Mouse (Mus musculus): Measurements from ENCODE around the gene Lrrc61. TPM values are rescaled to one million over a fixed set of nuclear protein-coding genes. Genes with fewer than 3 reads are reported as not detected.
"Not testable (repeated sequence)": the region's sequence is repeated elsewhere in the genome, so short reads cannot be mapped to it uniquely, and the experiment has no call there.

Gene Lrrc61
- 11.5 and 11.9 TPM in 2 replicates for polyA plus RNA-seq (2015; fragmentation: Nextera tagmentation; extraction: Ambion mirVana)

DNA sequence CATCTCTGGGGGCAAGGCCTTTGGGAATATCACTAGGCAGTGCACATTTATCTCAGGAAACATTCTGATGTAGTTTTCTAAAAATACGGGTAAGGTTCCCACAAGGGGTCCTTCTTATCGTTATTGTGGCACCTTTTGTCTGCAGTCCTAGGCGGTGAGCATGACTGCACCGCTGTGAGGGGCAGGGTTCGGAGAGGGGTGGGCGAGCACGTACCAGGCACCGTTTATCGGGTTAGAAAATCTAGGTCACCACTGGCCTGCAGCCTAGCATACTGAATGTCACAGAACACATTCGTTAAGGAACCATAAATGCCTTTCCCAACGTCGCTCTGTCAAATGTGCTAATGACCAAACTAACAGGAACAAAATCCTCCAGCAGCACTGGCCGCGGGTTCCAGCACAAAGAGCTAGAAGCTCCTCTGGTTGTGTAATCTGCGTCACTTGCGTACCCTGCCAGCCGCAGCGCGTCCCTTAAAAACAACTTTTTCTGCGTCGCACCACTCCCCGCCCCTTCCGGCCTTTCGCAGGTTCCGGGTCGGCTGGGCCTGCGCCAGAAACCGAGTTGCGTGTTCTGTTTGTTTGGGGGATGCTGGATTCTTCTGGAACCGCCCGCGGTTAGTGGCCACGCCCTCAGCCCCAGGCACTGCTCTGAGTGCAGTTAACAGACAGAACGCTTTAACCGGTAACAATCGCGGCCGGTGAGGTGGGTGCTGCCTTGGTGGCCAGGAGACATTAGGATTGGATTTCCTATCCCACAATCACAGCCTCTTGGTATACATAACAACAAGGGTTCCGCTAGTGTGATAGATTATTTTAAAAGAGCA is at the start of gene Lrrc61:
Gene Lrrc61 (plus strand): TSS at position 517 of the 824 bp plus-strand sequence.
- 1% methylated on average over 39 of the region's 39 CpGs for WGBS

GRCm38 (mm10) chr6:48508087-48508486 is 46.5 kb upstream of the Lrrc61 start:
- TF ChIP-seq CTCF (IDR thresholded peaks at IDR 0.05; ENCODE audit: low read depth): no peak
- Histone ChIP-seq H3K4me2 (ENCODE audit: low read length) (no peak overlapping the region), H3K9me3 (replicated peaks; ENCODE audit: low read length) (no peaks in the 10 kb centered on the region), H3K27me3 (ENCODE audit: insufficient read depth, low read length) (no peaks in the 10 kb centered on the region), H3K27ac (no peak overlapping the region), H3K36me3 (ENCODE audit: insufficient read depth, low read length) (0 out of 2 replicates have a peak, but pooled peaks cover 20% of the 10 kb centered on the region), H3K4me3 (replicated peaks; ENCODE audit: low read depth, low read length) (no peak overlapping the region), H3K9ac (ENCODE audit: low read depth, low read length) (no peak overlapping the region), H3K4me1 (replicated peaks; ENCODE audit: insufficient read depth, low read length) (peaks cover 2% of the 10 kb centered on the region; the same call in 1 of the 2 replicates)
- WGBS: 70% methylated on average over 4 of the region's 4 CpGs
- DNase-seq (ENCODE audit: low spot score) (no peak), ATAC-seq (replicated peaks; ENCODE audit: low FRiP score, low read depth) (no peak)

More for the DNA sequence above, at the start of gene Lrrc61:
- no peak for TF ChIP-seq CTCF (IDR thresholded peaks at IDR 0.05; ENCODE audit: low read depth)
- H3K4me2 ChIP-seq (ENCODE audit: low read length): peak within 1 kb of the TSS; percentile 76
- no peaks in the 10 kb centered on the region for H3K27me3 ChIP-seq (ENCODE audit: insufficient read depth, low read length)
- peak within 1 kb of the TSS; percentile 69 for H3K9ac ChIP-seq (ENCODE audit: low read depth, low read length)
- H3K27ac ChIP-seq: peak within 1 kb of the TSS; percentile 98
- peaks cover 3% of the 10 kb centered on the region; the same call in 1 of the 2 replicates for H3K4me1 ChIP-seq (replicated peaks; ENCODE audit: insufficient read depth, low read length)
- ATAC-seq (replicated peaks; ENCODE audit: low FRiP score, low read depth) (peak; percentile 92), DNase-seq (ENCODE audit: low spot score) (peak; percentile 98)
- H3K36me3 ChIP-seq (ENCODE audit: insufficient read depth, low read length): peaks cover 3% of the 10 kb centered on the region; the same call in 1 of the 2 replicates
- peak within 1 kb of the TSS; percentile 46 for H3K4me3 ChIP-seq (replicated peaks; ENCODE audit: low read depth, low read length)
- no peaks in the 10 kb centered on the region for H3K9me3 ChIP-seq (replicated peaks; ENCODE audit: low read length)

DNA sequence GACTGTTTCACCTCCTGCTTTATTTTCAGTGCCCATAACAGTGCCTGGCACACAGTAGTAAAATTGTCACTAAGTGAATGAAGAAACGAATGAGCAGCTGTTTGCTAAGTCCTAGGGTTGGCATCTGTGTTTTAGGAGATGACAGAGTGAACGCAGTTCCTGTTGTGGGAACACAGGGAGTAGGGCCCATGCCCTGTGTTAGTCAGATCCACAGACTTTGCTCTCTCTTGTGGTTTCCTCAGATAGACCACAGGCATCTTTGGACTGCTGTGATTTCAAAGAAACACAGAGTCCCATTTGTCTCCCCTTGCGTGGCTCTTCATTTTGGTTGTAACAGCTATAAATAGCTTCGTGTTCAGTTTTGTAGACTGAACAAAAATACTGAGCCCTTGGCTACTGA is 44.2 kb upstream of the Lrrc61 start:
- 0 out of 2 replicates have a peak, but pooled peaks cover 27% of the 10 kb centered on the region for H3K36me3 ChIP-seq (ENCODE audit: insufficient read depth, low read length)
- no peaks in the 10 kb centered on the region for H3K27me3 ChIP-seq (ENCODE audit: insufficient read depth, low read length)
- no peak for ATAC-seq (replicated peaks; ENCODE audit: low FRiP score, low read depth)
- no peak overlapping the region for H3K9ac ChIP-seq (ENCODE audit: low read depth, low read length)
- DNase-seq (ENCODE audit: low spot score): no peak
- H3K27ac ChIP-seq: no peak overlapping the region
- no peak overlapping the region for H3K4me3 ChIP-seq (replicated peaks; ENCODE audit: low read depth, low read length)
- H3K9me3 ChIP-seq (replicated peaks; ENCODE audit: low read length): no peaks in the 10 kb centered on the region
- 74% methylated on average over 4 of the region's 4 CpGs for WGBS
- TF ChIP-seq CTCF (IDR thresholded peaks at IDR 0.05; ENCODE audit: low read depth): no peak
- no peak overlapping the region for H3K4me2 ChIP-seq (ENCODE audit: low read length)
- H3K4me1 ChIP-seq (replicated peaks; ENCODE audit: insufficient read depth, low read length): no peaks in the 10 kb centered on the region

- no peak overlapping the region for H3K4me3 ChIP-seq (replicated peaks; ENCODE audit: low read depth, low read length)
Observed at GRCm38 (mm10) chr6:48511861-48512260, 42.7 kb upstream of the Lrrc61 start.

DNA sequence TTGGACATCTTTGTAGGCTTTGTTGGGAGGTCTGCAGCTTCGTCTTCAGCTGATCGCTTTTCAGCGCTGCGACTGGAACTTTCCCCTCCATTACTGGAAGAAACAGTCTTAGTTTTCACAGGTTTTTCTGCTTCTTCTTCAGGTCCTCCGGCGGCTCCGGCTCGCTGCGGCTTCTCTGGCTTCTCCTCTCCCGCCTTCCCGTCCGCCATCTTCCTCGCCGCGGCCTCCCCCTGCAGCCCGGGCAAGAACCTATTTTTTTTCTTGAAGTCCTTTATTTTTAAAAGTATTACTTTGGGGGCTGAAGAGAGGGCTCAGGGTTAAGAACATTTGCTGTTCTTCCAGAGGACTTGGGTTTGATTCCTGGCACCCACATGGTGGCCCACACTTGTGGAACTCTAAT is 29.7 kb upstream of the Lrrc61 start:
- not testable (repeated sequence) for H3K4me1 ChIP-seq (replicated peaks; ENCODE audit: insufficient read depth, low read length); H3K9me3 ChIP-seq (replicated peaks; ENCODE audit: low read length); DNase-seq (ENCODE audit: low spot score); H3K9ac ChIP-seq (ENCODE audit: low read depth, low read length); H3K27me3 ChIP-seq (ENCODE audit: insufficient read depth, low read length); ATAC-seq (replicated peaks; ENCODE audit: low FRiP score, low read depth); H3K27ac ChIP-seq; H3K4me2 ChIP-seq (ENCODE audit: low read length); H3K4me3 ChIP-seq (replicated peaks; ENCODE audit: low read depth, low read length); H3K36me3 ChIP-seq (ENCODE audit: insufficient read depth, low read length)
- WGBS: 98% methylated on average over 12 of the region's 16 CpGs

More at GRCm38 (mm10) chr6:48511861-48512260, 42.7 kb upstream of the Lrrc61 start:
- Histone ChIP-seq H3K9me3 (replicated peaks; ENCODE audit: low read length) (no peaks in the 10 kb centered on the region), H3K4me2 (ENCODE audit: low read length) (no peak overlapping the region), H3K27ac (no peak overlapping the region), H3K27me3 (ENCODE audit: insufficient read depth, low read length) (no peaks in the 10 kb centered on the region), H3K4me1 (replicated peaks; ENCODE audit: insufficient read depth, low read length) (no peaks in the 10 kb centered on the region), H3K9ac (ENCODE audit: low read depth, low read length) (no peak overlapping the region), H3K36me3 (ENCODE audit: insufficient read depth, low read length) (0 out of 2 replicates have a peak, but pooled peaks cover 37% of the 10 kb centered on the region)
- no peak for TF ChIP-seq CTCF (IDR thresholded peaks at IDR 0.05; ENCODE audit: low read depth)
- 88% methylated on average over 7 of the region's 7 CpGs for WGBS
- DNase-seq (ENCODE audit: low spot score): no peak
- ATAC-seq (replicated peaks; ENCODE audit: low FRiP score, low read depth): no peak

- Histone ChIP-seq H3K4me3 (replicated peaks; ENCODE audit: low read depth, low read length) (no peak overlapping the region), H3K9me3 (replicated peaks; ENCODE audit: low read length) (no peaks in the 10 kb centered on the region), H3K27me3 (ENCODE audit: insufficient read depth, low read length) (no peaks in the 10 kb centered on the region), H3K4me2 (ENCODE audit: low read length) (no peak overlapping the region), H3K9ac (ENCODE audit: low read depth, low read length) (no peak overlapping the region), H3K36me3 (ENCODE audit: insufficient read depth, low read length) (0 out of 2 replicates have a peak, but pooled peaks cover 14% of the 10 kb centered on the region), H3K4me1 (replicated peaks; ENCODE audit: insufficient read depth, low read length) (no peaks in the 10 kb centered on the region), H3K27ac (no peak overlapping the region)
- ATAC-seq (replicated peaks; ENCODE audit: low FRiP score, low read depth) (no peak), DNase-seq (ENCODE audit: low spot score) (no peak)
- WGBS: 86% methylated on average over 9 of the region's 9 CpGs
- no peak for TF ChIP-seq CTCF (IDR thresholded peaks at IDR 0.05; ENCODE audit: low read depth)
Observed at GRCm38 (mm10) chr6:48527901-48528300, 26.7 kb upstream of the Lrrc61 start.

All from kidney, postnatal 0 days (tissue).